Mouse (Mus musculus): ENCODE measurements around the gene Gm6408. TPM values are rescaled to one million over a fixed set of nuclear protein-coding genes. Genes with fewer than 3 reads are reported as not detected.
"Not testable (repeated sequence)": the region's sequence is repeated elsewhere in the genome, so short reads cannot be mapped to it uniquely, and the experiment has no call there.

The Gm6408 gene
- total RNA-seq (2021), result not detected
- long read RNA-seq, experiment 1, result 0 reads
- long read RNA-seq, experiment 2, result 0 reads

- not testable (repeated sequence) for DNase-seq (ENCODE audit: low spot score in 2 of 2)
These were observed at the start of gene Gm6408 for GRCm38 (mm10) chr5:146481665-146482064. Gene Gm6408 (plus strand): TSS chr5:146481965.

- DNase-seq (ENCODE audit: low spot score in 2 of 2), result no peak
These were observed 49.3 kb upstream of the Gm6408 start for GRCm38 (mm10) chr5:146432476-146432875.

GRCm38 (mm10) chr5:146435316-146435715, 46.4 kb upstream of the Gm6408 start:
- no peak for DNase-seq (ENCODE audit: low spot score in 2 of 2)

GRCm38 (mm10) chr5:146436796-146437195, 45.0 kb upstream of the Gm6408 start:
- no peak for DNase-seq (ENCODE audit: low spot score in 2 of 2)

- no peak for DNase-seq (ENCODE audit: low spot score in 2 of 2)
These were observed 42.5 kb upstream of the Gm6408 start for GRCm38 (mm10) chr5:146439152-146439781.

GRCm38 (mm10) chr5:146440273-146440672, 41.5 kb upstream of the Gm6408 start:
- DNase-seq (ENCODE audit: low spot score in 2 of 2), result no peak

GRCm38 (mm10) chr5:146442767-146443166, 39.0 kb upstream of the Gm6408 start:
- no peak for DNase-seq (ENCODE audit: low spot score in 2 of 2)

GRCm38 (mm10) chr5:146446633-146447032, 35.1 kb upstream of the Gm6408 start:
- no peak for DNase-seq (ENCODE audit: low spot score in 2 of 2)

- DNase-seq (ENCODE audit: low spot score in 2 of 2), result no peak
These were observed 30.0 kb upstream of the Gm6408 start for GRCm38 (mm10) chr5:146451592-146452254.

- no peak for DNase-seq (ENCODE audit: low spot score in 2 of 2)
These were observed 28.2 kb upstream of the Gm6408 start for GRCm38 (mm10) chr5:146453556-146453955.

- no peak for DNase-seq (ENCODE audit: low spot score in 2 of 2)
These were observed 20.2 kb upstream of the Gm6408 start for GRCm38 (mm10) chr5:146461612-146462011.

- DNase-seq (ENCODE audit: low spot score in 2 of 2), result no peak
These were observed 15.1 kb upstream of the Gm6408 start for GRCm38 (mm10) chr5:146466663-146467062.

GRCm38 (mm10) chr5:146468311-146468710, 13.5 kb upstream of the Gm6408 start:
- DNase-seq (ENCODE audit: low spot score in 2 of 2), result no peak

GRCm38 (mm10) chr5:146470821-146471220, 10.9 kb upstream of the Gm6408 start:
- DNase-seq (ENCODE audit: low spot score in 2 of 2), result no peak

- no peak for DNase-seq (ENCODE audit: low spot score in 2 of 2)
These were observed 10.5 kb upstream of the Gm6408 start for GRCm38 (mm10) chr5:146471311-146471710.

GRCm38 (mm10) chr5:146471821-146472220, 9.9 kb upstream of the Gm6408 start:
- DNase-seq (ENCODE audit: low spot score in 2 of 2), result no peak

GRCm38 (mm10) chr5:146479564-146479963, 2.2 kb upstream of the Gm6408 start:
- DNase-seq (ENCODE audit: low spot score in 2 of 2), result not testable (repeated sequence)

GRCm38 (mm10) chr5:146488959-146489358, 7.2 kb downstream of the Gm6408 start:
- not testable (repeated sequence) for DNase-seq (ENCODE audit: low spot score in 2 of 2)

GRCm38 (mm10) chr5:146491063-146491462, 9.3 kb downstream of the Gm6408 start, which contains the start of gene Gm6370:
Gene Gm6370 (plus strand): TSS chr5:146491363.
- DNase-seq (ENCODE audit: low spot score in 2 of 2), result not testable (repeated sequence)

GRCm38 (mm10) chr5:146502099-146502498, 20.3 kb downstream of the Gm6408 start, which contains the start of gene 4930449I24Rik:
Gene 4930449I24Rik (plus strand): TSS chr5:146502399.
- DNase-seq (ENCODE audit: low spot score in 2 of 2), result not testable (repeated sequence)

GRCm38 (mm10) chr5:146513823-146514222, 32.1 kb downstream of the Gm6408 start, which contains the start of gene Gm3402:
Gene Gm3402 (plus strand): TSS chr5:146514123.
- DNase-seq (ENCODE audit: low spot score in 2 of 2), result not testable (repeated sequence)

- DNase-seq (ENCODE audit: low spot score in 2 of 2), result not testable (repeated sequence)
These were observed 43.7 kb downstream of the Gm6408 start, which contains the start of gene Gm3404 for GRCm38 (mm10) chr5:146525501-146525900. Gene Gm3404 (plus strand): TSS chr5:146525801.

All from adrenal gland, postnatal 4 days (tissue).